Mouse (Mus musculus) mammary gland, adult 2 months (tissue): Measurements from ENCODE around the gene Olfr412. TPM values are rescaled to one million over a fixed set of nuclear protein-coding genes. Genes with fewer than 3 reads are reported as not detected.

Source experiments
- polyA plus RNA-seq: library from polyadenylated mRNA; depleted of rRNA; stranded (reverse); fragments of >200 nt; gene quantifications from 2 replicates; pipeline ENCODE4 v1.2.3, GENCODE M21; 2012; ENCODE audit warnings: low replicate concordance; rRNA removed

Olfr412 gene
- not detected in 2 replicates for polyA plus RNA-seq

GRCm38 (mm10) chr11:74361769-74362168 lies at the start of gene Olfr412:
Gene Olfr412, plus strand, starts transcription at chr11:74362069.

DNA sequence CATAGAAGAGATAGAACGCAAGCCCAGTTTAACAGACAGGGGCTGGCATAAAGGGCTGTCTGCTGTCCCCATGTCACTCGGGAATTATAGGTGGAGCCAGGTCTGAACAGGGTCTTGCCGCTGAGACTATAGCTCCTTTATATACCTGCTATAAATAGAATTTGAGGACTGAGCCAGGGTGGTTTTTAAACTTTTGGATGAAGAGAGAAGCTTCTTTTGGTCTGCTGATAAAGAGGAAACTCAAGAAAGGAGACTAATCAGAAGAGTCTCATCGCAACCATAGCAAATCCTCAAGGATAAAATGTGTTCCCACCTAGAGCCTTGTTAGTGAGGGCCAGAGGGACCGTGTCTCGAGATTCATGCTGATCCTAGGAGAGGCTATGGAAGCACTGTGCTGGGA lies 23.9 kb upstream of the Olfr412 start, which contains the start of gene Olfr410:
Gene Olfr410 (minus strand): TSS at position 101 of the 400 bp plus-strand sequence.

GRCm38 (mm10) chr11:74352550-74352949 lies 9.3 kb upstream of the Olfr412 start, which contains the start of gene Olfr411:
Gene Olfr411, minus strand, starts transcription at chr11:74352650.

Other genes starting within 250 kb of the Olfr412 start
- gene Olfr401, start 248.4 kb upstream of the Olfr412 start, polyA plus RNA-seq = not detected in 2 replicates
- not detected in 2 replicates for gene Olfr402, start 208.5 kb upstream of the Olfr412 start, polyA plus RNA-seq
- gene Olfr403, start 175.8 kb upstream of the Olfr412 start, polyA plus RNA-seq = not detected in 2 replicates
- not detected in 2 replicates for gene Olfr43, start 150.7 kb upstream of the Olfr412 start, polyA plus RNA-seq
- not detected in 2 replicates for gene Olfr406, start 102.3 kb upstream of the Olfr412 start, polyA plus RNA-seq
- not detected in 2 replicates for gene Olfr59, start 78.3 kb upstream of the Olfr412 start, polyA plus RNA-seq
- not detected in 2 replicates for gene Olfr410, start 24.0 kb upstream of the Olfr412 start, polyA plus RNA-seq
- not detected in 2 replicates for gene Olfr411, start 9.4 kb upstream of the Olfr412 start, polyA plus RNA-seq
- gene Rap1gap2, start 248.8 kb downstream of the Olfr412 start, polyA plus RNA-seq = 7.1 and 7.8 TPM in 2 replicates